Mouse (Mus musculus) spleen, adult 2 months (tissue): Measurements from ENCODE around the gene Hs3st4. TPM values are rescaled to one million over a fixed set of nuclear protein-coding genes. Genes with fewer than 3 reads are reported as not detected.

Experiments
- DNase-seq, 2 experiments: peaks; one replicate each; pipeline versions ENCODE4 v3.0.0 to v3.0.0-alpha.2; 2012 to 2021; ENCODE audit warnings: low spot score in 2 of 2, low read depth in 1 of 2
- H3K27ac ChIP-seq: fragments of 200-500 bp; 2 replicates; pipeline ENCODE4 v1.5.1; 2012; ENCODE audit warnings: low read length, inconsistent platforms; ENCODE audit not compliant: insufficient read depth
- H3K27me3 ChIP-seq: fragments of 200-500 bp; 2 replicates; pipeline ENCODE4 v1.6.1; 2012; ENCODE audit warnings: mild to moderate bottlenecking, moderate library complexity, low read length, inconsistent platforms; ENCODE audit not compliant: control insufficient read depth, insufficient read depth
- H3K36me3 ChIP-seq: fragments of 200-500 bp; 2 replicates; pipeline ENCODE4 v1.6.1; 2012; ENCODE audit warnings: mild to moderate bottlenecking, low read length, inconsistent platforms; ENCODE audit not compliant: control insufficient read depth, insufficient read depth
- H3K4me1 ChIP-seq: fragments of 200-500 bp; 2 replicates; pipeline ENCODE4 v1.6.1; 2011; ENCODE audit warnings: inconsistent platforms; ENCODE audit not compliant: control insufficient read depth, insufficient read depth, insufficient read length
- H3K4me3 ChIP-seq: fragments of 200-500 bp; 2 replicates; pipeline ENCODE4 v1.5.1; 2011; ENCODE audit warnings: mild to moderate bottlenecking, inconsistent platforms; ENCODE audit not compliant: insufficient read depth, insufficient read length; ENCODE audit errors: extremely low read depth
- CTCF ChIP-seq: fragments of 200-500 bp; IDR thresholded peaks from 2 replicates; pipeline ENCODE4 v1.5.1; 2011; ENCODE audit warnings: mild to moderate bottlenecking, inconsistent platforms; ENCODE audit not compliant: insufficient read depth, insufficient read length, insufficient replicate concordance; ENCODE audit errors: extremely low read depth
- POLR2A ChIP-seq: fragments of 200-500 bp; IDR thresholded peaks from 2 replicates; pipeline ENCODE4 v1.6.1; 2011; ENCODE audit warnings: low read depth, low read length, inconsistent platforms
- WGBS: fragments of 180-500 bp; shearing (Covaris S2); methylation state at CpG from one replicate; pipeline ENCODE4 v1.1.7; 2018; 5-methylcytosine and 5-hydroxymethylcytosine counted together
- polyA plus RNA-seq: library from polyadenylated mRNA; depleted of rRNA; stranded (reverse); fragments of >200 nt; gene quantifications from 2 replicates; pipeline ENCODE4 v1.2.3, GENCODE M21; 2012; rRNA removed

The Hs3st4 gene
- not detected in 2 replicates for polyA plus RNA-seq

GRCm38 (mm10) chr7:123982461-123983038 is at the start of gene Hs3st4:
TSS of gene Hs3st4 (plus strand) at chr7:123982869.
- Histone ChIP-seq H3K27me3 (peaks cover 5% of the 10 kb centered on the region; the same call in 1 of the 2 replicates), H3K4me3 (no peak within 1 kb of the TSS), H3K36me3 (no peaks in the 10 kb centered on the region), H3K4me1 (no peaks in the 10 kb centered on the region), H3K27ac (no peak within 1 kb of the TSS)
- 4% methylated on average over 67 of the region's 74 CpGs for WGBS
- TF ChIP-seq CTCF (no peak), POLR2A (no peak)
- no peak for DNase-seq

DNA sequence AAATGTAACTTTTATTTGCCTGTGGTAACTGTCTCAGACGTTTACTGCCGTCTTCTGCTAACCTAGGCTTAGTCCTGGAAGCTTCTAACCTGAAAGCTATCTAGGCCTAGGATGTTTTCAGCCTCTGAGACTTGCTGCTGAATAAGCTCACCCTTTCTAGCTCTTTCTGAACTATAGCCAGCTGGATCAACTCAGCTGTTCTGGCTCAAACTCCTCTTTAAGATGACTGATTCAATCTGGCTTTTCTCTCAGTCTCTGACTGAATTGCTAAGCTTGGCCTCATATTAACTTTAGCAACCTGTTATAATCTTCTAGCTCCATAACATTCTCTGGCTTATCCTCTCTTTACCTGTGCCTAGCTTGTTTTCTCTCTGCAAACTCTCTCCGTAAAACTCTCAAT is 35.8 kb upstream of the Hs3st4 start:
- TF ChIP-seq POLR2A (no peak), CTCF (no peak)
- WGBS: 65% methylated on average over 3 of the region's 3 CpGs
- no peak for DNase-seq

DNA sequence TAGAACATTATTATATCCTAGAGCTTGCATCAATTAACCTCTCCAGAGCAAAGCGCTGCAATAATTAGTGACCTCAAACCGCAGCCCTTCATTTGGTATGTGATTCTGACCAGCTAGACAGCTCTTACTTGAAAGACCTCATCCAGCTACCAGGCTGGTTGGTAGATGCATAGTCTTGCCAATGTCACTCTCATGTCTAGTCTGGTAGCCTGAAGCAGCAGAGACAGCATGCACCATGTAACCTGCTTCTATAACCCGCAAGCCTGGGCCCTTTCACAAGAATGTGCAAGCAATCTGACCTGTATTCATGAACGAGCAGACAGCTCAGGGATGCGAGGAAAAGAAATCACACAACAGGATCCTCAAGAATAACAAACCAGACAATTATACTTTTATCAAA is 19.6 kb upstream of the Hs3st4 start:
- TF ChIP-seq POLR2A: no peak
- TF ChIP-seq CTCF: no peak
- WGBS: 84% methylated on average over 5 of the region's 5 CpGs
- H3K4me1 ChIP-seq: no peaks in the 10 kb centered on the region
- no peak for DNase-seq
- H3K27me3 ChIP-seq: no peaks in the 10 kb centered on the region
- no peaks in the 10 kb centered on the region for H3K36me3 ChIP-seq
- no peak overlapping the region for H3K4me3 ChIP-seq
- H3K27ac ChIP-seq: no peak overlapping the region

More for the DNA sequence above, 35.8 kb upstream of the Hs3st4 start:
- Histone ChIP-seq H3K27ac (no peak overlapping the region), H3K36me3 (no peaks in the 10 kb centered on the region), H3K4me1 (no peaks in the 10 kb centered on the region), H3K27me3 (no peaks in the 10 kb centered on the region), H3K4me3 (no peak overlapping the region)

- H3K27ac ChIP-seq: no peak overlapping the region
- no peak overlapping the region for H3K4me3 ChIP-seq
- no peak for DNase-seq
- no peak for TF ChIP-seq CTCF
- TF ChIP-seq POLR2A: no peak
- H3K4me1 ChIP-seq: no peaks in the 10 kb centered on the region
- H3K36me3 ChIP-seq: no peaks in the 10 kb centered on the region
- WGBS: 55% methylated on average over 10 of the region's 10 CpGs
- H3K27me3 ChIP-seq: no peaks in the 10 kb centered on the region
Measured at GRCm38 (mm10) chr7:123964559-123965142, 18.0 kb upstream of the Hs3st4 start.

- Histone ChIP-seq H3K36me3 (no peaks in the 10 kb centered on the region), H3K27me3 (no peaks in the 10 kb centered on the region), H3K4me1 (no peaks in the 10 kb centered on the region), H3K27ac (no peak overlapping the region), H3K4me3 (no peak overlapping the region)
- TF ChIP-seq CTCF (no peak), POLR2A (no peak)
- no peak for DNase-seq
- 72% methylated on average over 7 of the region's 7 CpGs for WGBS
Measured at GRCm38 (mm10) chr7:123965515-123965914, 17.2 kb upstream of the Hs3st4 start.

DNA sequence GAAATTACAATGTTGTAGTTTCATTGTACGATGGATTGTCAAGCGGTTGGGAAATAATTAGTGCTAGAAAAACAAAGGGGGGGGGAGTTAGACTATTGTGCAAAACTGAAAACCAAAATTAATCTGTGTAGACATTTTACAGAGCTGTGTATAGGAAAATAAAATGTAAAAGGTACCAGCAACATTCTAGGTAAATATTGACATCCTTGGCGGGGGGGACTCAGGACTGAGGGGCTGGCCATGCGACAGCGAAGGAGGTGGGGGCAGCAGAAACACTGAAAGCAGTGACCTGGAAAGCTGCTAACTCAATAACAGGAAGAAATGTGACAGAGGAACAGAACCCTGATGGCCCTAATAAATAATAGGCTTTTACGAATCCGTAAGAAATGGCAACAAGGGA is 7.2 kb upstream of the Hs3st4 start:
- Histone ChIP-seq H3K4me3 (no peak overlapping the region), H3K4me1 (no peaks in the 10 kb centered on the region), H3K27ac (no peak overlapping the region), H3K36me3 (no peaks in the 10 kb centered on the region), H3K27me3 (no peaks in the 10 kb centered on the region)
- no peak for DNase-seq
- 84% methylated on average over 7 of the region's 7 CpGs for WGBS
- no peak for TF ChIP-seq CTCF
- TF ChIP-seq POLR2A: no peak

GRCm38 (mm10) chr7:123981435-123981834 is 1.2 kb upstream of the Hs3st4 start:
- 50% methylated on average over 7 of the region's 7 CpGs for WGBS
- no peaks in the 10 kb centered on the region for H3K36me3 ChIP-seq

More at GRCm38 (mm10) chr7:123981435-123981834, 1.2 kb upstream of the Hs3st4 start:
- Histone ChIP-seq H3K27me3 (peaks cover 5% of the 10 kb centered on the region; the same call in 1 of the 2 replicates), H3K4me1 (no peaks in the 10 kb centered on the region), H3K4me3 (no peak overlapping the region), H3K27ac (no peak overlapping the region)
- DNase-seq: no peak
- TF ChIP-seq POLR2A (no peak), CTCF (no peak)
